Mouse (Mus musculus) ES-Bruce4 (cell line): ENCODE data around the gene Tmem131l. TPM values are rescaled to one million over a fixed set of nuclear protein-coding genes. Genes with fewer than 3 reads are reported as not detected.
A peak's percentile ranks its signal among the peaks of the same experiment; 100 is the strongest.

Experiments used
- H3K27ac ChIP-seq: 2 replicates; pipeline ENCODE4 v1.5.1; 2012; ENCODE audit warnings: low read length, inconsistent platforms; ENCODE audit not compliant: insufficient read depth
- H3K27me3 ChIP-seq: 2 replicates; pipeline ENCODE4 v1.6.1; 2012; ENCODE audit warnings: mild to moderate bottlenecking, low read length, inconsistent platforms; ENCODE audit not compliant: control insufficient read depth, poor library complexity, insufficient read depth, severe bottlenecking
- H3K36me3 ChIP-seq: 2 replicates; pipeline ENCODE4 v1.6.1; 2012; ENCODE audit warnings: inconsistent platforms, mild to moderate bottlenecking, low read length, moderate library complexity; ENCODE audit not compliant: control insufficient read depth, poor library complexity, insufficient read depth, severe bottlenecking
- H3K4me1 ChIP-seq: one replicate; pipeline ENCODE4 v1.8.1; 2011; ENCODE audit warnings: low read length; ENCODE audit not compliant: control insufficient read depth, insufficient read depth
- H3K4me3 ChIP-seq: 2 replicates; pipeline ENCODE4 v1.5.1; 2011; ENCODE audit warnings: low read depth, mild to moderate bottlenecking, low read length
- H3K9ac ChIP-seq: 2 replicates; pipeline ENCODE4 v1.6.1; 2012; ENCODE audit warnings: low read depth, mild to moderate bottlenecking, inconsistent platforms; ENCODE audit not compliant: poor library complexity, severe bottlenecking
- H3K9me3 ChIP-seq: replicated peaks from 2 replicates; pipeline ENCODE4 v1.6.1; 2012; ENCODE audit warnings: mild to moderate bottlenecking, low read length, inconsistent platforms; ENCODE audit not compliant: control insufficient read depth, poor library complexity, insufficient read depth, severe bottlenecking
- CTCF ChIP-seq: IDR thresholded peaks from one replicate; pipeline ENCODE4 v1.8.1; 2011; ENCODE audit warnings: low read depth, low read length
- EP300 ChIP-seq: IDR thresholded peaks from 2 replicates; pipeline ENCODE4 v1.6.1; 2011; ENCODE audit warnings: low read depth, low read length; ENCODE audit not compliant: insufficient read depth
- POLR2A ChIP-seq: IDR thresholded peaks from one replicate; pipeline ENCODE4 v1.8.1; 2011; ENCODE audit warnings: low read length; ENCODE audit not compliant: insufficient read depth
- polyA plus RNA-seq: library from polyadenylated mRNA; stranded (reverse); fragments of >200 nt; gene quantifications from 2 replicates; pipeline ENCODE4 v1.2.4, GENCODE M21; 2011; ENCODE audit warnings: low read depth; ENCODE audit not compliant: missing spikeins, insufficient read depth, insufficient read length

Tmem131l gene
- polyA plus RNA-seq, 1 experiment, result 51.5 TPM

- Histone ChIP-seq H3K9ac (no peak overlapping the region), H3K27me3 (no peaks in the 10 kb centered on the region), H3K4me3 (no peak overlapping the region), H3K4me1 (no peaks in the 10 kb centered on the region), H3K27ac (no peak overlapping the region), H3K9me3 (no peaks in the 10 kb centered on the region), H3K36me3 (peaks cover 2% of the 10 kb centered on the region)
- TF ChIP-seq EP300 (peak; percentile 90), CTCF (no peak)
Observed at GRCm38 (mm10) chr3:83958951-83959681, 80.9 kb downstream of the Tmem131l start.

GRCm38 (mm10) chr3:83953879-83954278 lies 86.1 kb downstream of the Tmem131l start:
- no peaks in the 10 kb centered on the region for H3K4me1 ChIP-seq
- H3K27me3 ChIP-seq, result no peaks in the 10 kb centered on the region
- no peaks in the 10 kb centered on the region; the same call in none of the 2 replicates for H3K36me3 ChIP-seq
- no peaks in the 10 kb centered on the region for H3K9me3 ChIP-seq
- no peak overlapping the region for H3K27ac ChIP-seq
- H3K4me3 ChIP-seq, result no peak overlapping the region
- TF ChIP-seq POLR2A (no peak), CTCF (no peak), EP300 (no peak)
- no peak overlapping the region for H3K9ac ChIP-seq

GRCm38 (mm10) chr3:83948801-83949200 lies 91.2 kb downstream of the Tmem131l start:
- Histone ChIP-seq H3K4me1 (no peaks in the 10 kb centered on the region), H3K36me3 (no peaks in the 10 kb centered on the region), H3K4me3 (no peak overlapping the region), H3K27ac (no peak overlapping the region), H3K9me3 (no peaks in the 10 kb centered on the region), H3K27me3 (no peaks in the 10 kb centered on the region), H3K9ac (no peak overlapping the region)
- no peak for TF ChIP-seq CTCF
- no peak for TF ChIP-seq EP300
- no peak for TF ChIP-seq POLR2A

- Histone ChIP-seq H3K9ac (no peak overlapping the region), H3K4me1 (no peaks in the 10 kb centered on the region), H3K27me3 (no peaks in the 10 kb centered on the region), H3K27ac (no peak overlapping the region), H3K9me3 (no peaks in the 10 kb centered on the region), H3K36me3 (no peaks in the 10 kb centered on the region), H3K4me3 (no peak overlapping the region)
- no peak for TF ChIP-seq POLR2A
- TF ChIP-seq CTCF, result no peak
- TF ChIP-seq EP300, result no peak
Observed at GRCm38 (mm10) chr3:83947476-83948245, 92.3 kb downstream of the Tmem131l start.

- no peak for TF ChIP-seq EP300
- TF ChIP-seq POLR2A, result no peak
- TF ChIP-seq CTCF, result no peak
- H3K36me3 ChIP-seq, result peaks cover 2% of the 10 kb centered on the region; the same call in 1 of the 2 replicates
Observed at GRCm38 (mm10) chr3:83946848-83947247, 93.1 kb downstream of the Tmem131l start.

GRCm38 (mm10) chr3:83943691-83944090 lies 96.3 kb downstream of the Tmem131l start:
- H3K9me3 ChIP-seq, result no peaks in the 10 kb centered on the region
- H3K36me3 ChIP-seq, result peaks cover 4% of the 10 kb centered on the region; the same call in 1 of the 2 replicates
- H3K27me3 ChIP-seq, result no peaks in the 10 kb centered on the region
- TF ChIP-seq POLR2A (no peak), EP300 (no peak), CTCF (no peak)
- H3K4me1 ChIP-seq, result no peaks in the 10 kb centered on the region
- peak overlapping the region; percentile 10 for H3K9ac ChIP-seq
- no peak overlapping the region for H3K4me3 ChIP-seq
- H3K27ac ChIP-seq, result peak overlapping the region; percentile 79

More at GRCm38 (mm10) chr3:83946848-83947247, 93.1 kb downstream of the Tmem131l start:
- Histone ChIP-seq H3K27ac (no peak overlapping the region), H3K9ac (no peak overlapping the region), H3K4me1 (no peaks in the 10 kb centered on the region), H3K4me3 (no peak overlapping the region), H3K9me3 (no peaks in the 10 kb centered on the region), H3K27me3 (no peaks in the 10 kb centered on the region)
